Comparison of ENCODE assay signal across 29 mouse cellular contexts in the genomic region with DNA sequence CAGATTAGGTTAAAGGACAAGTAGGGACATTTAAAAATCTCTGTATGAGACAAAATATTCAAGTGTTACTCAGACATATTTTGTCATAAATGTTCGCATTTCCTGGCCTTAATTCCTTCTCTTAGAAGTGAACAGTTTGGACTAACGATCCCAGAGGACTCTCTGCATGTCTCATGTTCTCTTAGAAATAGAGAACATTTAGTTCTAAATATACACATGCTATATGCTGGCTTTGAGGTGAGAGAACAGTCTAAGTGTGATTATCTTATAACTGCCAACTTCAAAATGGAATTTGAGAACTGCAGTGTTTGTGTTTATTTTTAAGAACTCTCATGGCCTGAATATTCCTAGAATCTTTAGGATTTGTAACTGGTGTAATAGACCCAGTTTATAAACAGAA.
"Had no signal": no experiment of that assay in that cellular context is flagged by ENCODE, and none has a peak within 500 bp of the region (broad histone marks: within the 10 kb centered on the region; RNA-seq: fewer than 3 reads in every experiment).

No protein-coding gene starts in this region.

- H3K4me3 ChIP-seq: embryonic facial prominence, embryonic 10.5 days; embryonic facial prominence, embryonic 12.5 days; embryonic facial prominence, embryonic 13.5 days; embryonic facial prominence, embryonic 15.5 days; erythroblast, embryonic 14.5 days; forebrain, embryonic 10.5 days; forebrain, embryonic 12.5 days; forebrain, embryonic 13.5 days; forebrain, embryonic 15.5 days; gastrocnemius, adult 2 months; heart, adult 2 months had no signal

- H3K4me1 ChIP-seq: embryonic facial prominence, embryonic 10.5 days; embryonic facial prominence, embryonic 12.5 days; embryonic facial prominence, embryonic 13.5 days; embryonic facial prominence, embryonic 15.5 days; forebrain, embryonic 10.5 days; forebrain, embryonic 12.5 days; forebrain, embryonic 13.5 days; forebrain, embryonic 15.5 days had no signal

- H3K27ac ChIP-seq: embryonic facial prominence, embryonic 10.5 days; embryonic facial prominence, embryonic 12.5 days; embryonic facial prominence, embryonic 13.5 days; embryonic facial prominence, embryonic 15.5 days; forebrain, embryonic 10.5 days; forebrain, embryonic 12.5 days; forebrain, embryonic 13.5 days; forebrain, embryonic 15.5 days; gastrocnemius, adult 2 months; heart, adult 2 months had no signal

- H3K36me3 ChIP-seq: embryonic facial prominence, embryonic 10.5 days; embryonic facial prominence, embryonic 12.5 days; embryonic facial prominence, embryonic 13.5 days; embryonic facial prominence, embryonic 15.5 days; forebrain, embryonic 10.5 days; forebrain, embryonic 12.5 days; forebrain, embryonic 15.5 days had no signal

- H3K9ac ChIP-seq: embryonic facial prominence, embryonic 12.5 days; embryonic facial prominence, embryonic 13.5 days; embryonic facial prominence, embryonic 15.5 days; forebrain, embryonic 12.5 days; forebrain, embryonic 13.5 days; forebrain, embryonic 15.5 days; forebrain, postnatal 0 days had no signal

- DNase-seq: cerebellum, adult 2 months; cerebellum, adult 8-10 months; cerebellum, adult 9-10 months; cerebellum, adult 9-11 months; cerebellum, postnatal 10 days; cerebellum, postnatal 14 days; cerebellum, postnatal 25 days; cerebellum, postnatal 36 days; embryo, embryonic 11 days; forebrain, postnatal 0 days; gastrocnemius, adult 2 months; gastrocnemius, postnatal 10 days; gastrocnemius, postnatal 14 days; gastrocnemius, postnatal 25 days; gastrocnemius, postnatal 36 days; heart, adult 11 months; heart, adult 18-20 months; heart, adult 2 months had no signal

- H3K4me2 ChIP-seq: embryonic facial prominence, embryonic 12.5 days; embryonic facial prominence, embryonic 13.5 days; embryonic facial prominence, embryonic 15.5 days; forebrain, embryonic 12.5 days; forebrain, embryonic 13.5 days; forebrain, embryonic 15.5 days had no signal

- ATAC-seq: forebrain, embryonic 13.5 days; forebrain, embryonic 14.5 days; forebrain, embryonic 15.5 days; forebrain, embryonic 16.5 days; forebrain, postnatal 0 days had no signal

- H3K27me3 ChIP-seq: embryonic facial prominence, embryonic 12.5 days; embryonic facial prominence, embryonic 13.5 days; embryonic facial prominence, embryonic 15.5 days; forebrain, embryonic 12.5 days; forebrain, embryonic 13.5 days; forebrain, embryonic 15.5 days had no signal

- H3K9me3 ChIP-seq: embryonic facial prominence, embryonic 10.5 days; embryonic facial prominence, embryonic 12.5 days; embryonic facial prominence, embryonic 13.5 days; embryonic facial prominence, embryonic 15.5 days; forebrain, embryonic 10.5 days; forebrain, embryonic 12.5 days; forebrain, embryonic 13.5 days; forebrain, embryonic 15.5 days had no signal
